1 mouse cellular context compared by ENCODE assay signal in genomic region chr11:69997070-69997509, GRCm38 (mm10).
A peak's percentile ranks its signal among the peaks of the same experiment; 100 is the strongest.
TF ChIP-seq lines count a peak whose summit lies in the region.

No protein-coding gene starts in this region.

TF ChIP-seq in CH12.LX, 34 proteins besides CTCF, POLR2A, EP300 and RAD21:
- TF ChIP-seq GABPA (IDR thresholded peaks at IDR 0.05; ENCODE audit: insufficient replicate concordance, low read depth, low read length) (no peak), MEF2A (IDR thresholded peaks at IDR 0.05; ENCODE audit: borderline replicate concordance, low read depth, low read length) (0 out of 2 replicates have a peak, but pooled peaks have one; percentile 15), JUND (conservative IDR thresholded peaks at IDR 0.05; ENCODE audit: low read depth, low read length) (no peak), BHLHE40 (IDR thresholded peaks at IDR 0.05; ENCODE audit: low read depth, low read length) (0 out of 2 replicates have a peak, but pooled peaks have one; percentile 26), NRF1 (IDR thresholded peaks at IDR 0.05; ENCODE audit: low read depth, low read length) (peak; percentile 28; the same call in 1 of the 2 replicates), MXI1 (IDR thresholded peaks at IDR 0.05; ENCODE audit: low read depth, low read length) (peak; percentile 81), MAZ (IDR thresholded peaks at IDR 0.05; ENCODE audit: low read depth, low read length) (peak; percentile 70; the same call in 1 of the 2 replicates), USF1 (IDR thresholded peaks at IDR 0.05; ENCODE audit: low read depth, low read length) (no peak), MAX (IDR thresholded peaks at IDR 0.05; ENCODE audit: low read length) (peak; percentile 69), ZNF384 (IDR thresholded peaks at IDR 0.05; ENCODE audit: low read depth, low read length) (no peak), POLR2AphosphoS2 (IDR thresholded peaks at IDR 0.05; ENCODE audit: low read depth, low read length) (peak; percentile 45; the same call in 1 of the 2 replicates), ELF1 (IDR thresholded peaks at IDR 0.05; ENCODE audit: low read depth, low read length) (peak; percentile 69), IRF4 (IDR thresholded peaks at IDR 0.05; ENCODE audit: low read depth, low read length) (peak; percentile 38; the same call in 1 of the 2 replicates), HCFC1 (IDR thresholded peaks at IDR 0.05; ENCODE audit: low read depth, low read length) (peak; percentile 9; the same call in 1 of the 2 replicates), ETS1 (conservative IDR thresholded peaks at IDR 0.05; ENCODE audit: low read depth, low read length) (no peak), JUN (IDR thresholded peaks at IDR 0.05; ENCODE audit: insufficient read depth, low read depth, low read length) (no peak), CHD1 (IDR thresholded peaks at IDR 0.05; ENCODE audit: low read depth, low read length) (no peak), USF2 (conservative IDR thresholded peaks at IDR 0.05; ENCODE audit: low read depth, low read length) (no peak), RCOR1 (conservative IDR thresholded peaks at IDR 0.05; ENCODE audit: low read depth, low read length) (no peak), ZKSCAN1 (IDR thresholded peaks at IDR 0.05; ENCODE audit: borderline replicate concordance, low read depth, low read length) (no peak), PAX5 (IDR thresholded peaks at IDR 0.05; ENCODE audit: low read length) (no peak), NELFE (IDR thresholded peaks at IDR 0.05; ENCODE audit: low read depth, low read length) (peak; percentile 79), SIN3A (IDR thresholded peaks at IDR 0.05; ENCODE audit: low read length) (peak; percentile 34; the same call in 1 of the 2 replicates), TBP (conservative IDR thresholded peaks at IDR 0.05; ENCODE audit: low read depth, low read length) (no peak), E2F4 (IDR thresholded peaks at IDR 0.05; ENCODE audit: insufficient replicate concordance, low read depth, low read length) (no peak), ZC3H11A (IDR thresholded peaks at IDR 0.05; ENCODE audit: low read depth, low read length) (no peak), KAT2A (IDR thresholded peaks at IDR 0.05; ENCODE audit: insufficient replicate concordance, low read length) (no peak), MAFK (IDR thresholded peaks at IDR 0.05; ENCODE audit: insufficient replicate concordance, low read length) (no peak), CHD2 (IDR thresholded peaks at IDR 0.05; ENCODE audit: low read length) (peak; percentile 82), SMC3 (IDR thresholded peaks at IDR 0.05; ENCODE audit: low read depth, low read length) (no peak), MYC (IDR thresholded peaks at IDR 0.05; ENCODE audit: low read depth, low read length) (peak; percentile 54; the same call in 1 of the 2 replicates), ZMIZ1 (IDR thresholded peaks at IDR 0.05; ENCODE audit: low read depth, low read length) (peak; percentile 93), TCF12 (IDR thresholded peaks at IDR 0.05; ENCODE audit: low read depth, low read length) (peak; percentile 67), UBTF (IDR thresholded peaks at IDR 0.05; ENCODE audit: low read depth, low read length) (peak; percentile 82; the same call in 1 of the 2 replicates)
